Comparison of ENCODE assay signal across 8 mouse cellular contexts in genomic region chr13:45001228-45001910, GRCm38 (mm10). TPM values are rescaled to one million over a fixed set of nuclear protein-coding genes. Genes with fewer than 3 reads are reported as not detected.
DNase-seq lines count a peak whose midpoint lies in the region; ATAC-seq lines count a peak whose summit lies in the region.

No protein-coding gene starts in this region.

- peak overlapping the region; percentile 81 for H3K4me2 ChIP-seq in hindbrain, embryonic 13.5 days
- peak overlapping the region; percentile 56 for H3K4me2 ChIP-seq in limb, embryonic 12.5 days
- H3K4me2 ChIP-seq in midbrain, embryonic 13.5 days (replicated peaks): peak overlapping the region; percentile 84

- DNase-seq in thymus, postnatal 10 days (ENCODE audit: low spot score in 2 of 2): peak; percentile 37 to 44
- no peak for DNase-seq in thymus, postnatal 4 days
- DNase-seq in cerebellum, postnatal 14 days: peak; percentile 60 to 66
- DNase-seq in frontal cortex, postnatal 25 days (ENCODE audit: low spot score in 2 of 2): peak; percentile 12 to 14
- DNase-seq in spleen, postnatal 36 days (ENCODE audit: low spot score in 2 of 2): peak; percentile 62 to 63

- H3K9ac ChIP-seq in hindbrain, embryonic 13.5 days: peak overlapping the region; percentile 89
- peak overlapping the region; percentile 84 for H3K9ac ChIP-seq in limb, embryonic 12.5 days (replicated peaks)
- peak overlapping the region; percentile 86 for H3K9ac ChIP-seq in midbrain, embryonic 13.5 days (replicated peaks)

- ATAC-seq in hindbrain, embryonic 13.5 days (ENCODE audit: low FRiP score): peak; percentile 65
- ATAC-seq in limb, embryonic 12.5 days (ENCODE audit: insufficient number of reproducible peaks, insufficient read depth, low FRiP score, low TSS enrichment, low read depth): peak; percentile 66
- ATAC-seq in midbrain, embryonic 13.5 days: peak; percentile 64

- peak overlapping the region; percentile 86 for H3K4me3 ChIP-seq in hindbrain, embryonic 13.5 days
- H3K4me3 ChIP-seq in limb, embryonic 12.5 days (replicated peaks): peak overlapping the region; percentile 87
- H3K4me3 ChIP-seq in midbrain, embryonic 13.5 days (replicated peaks): peak overlapping the region; percentile 86

- no peaks in the 10 kb centered on the region for H3K27me3 ChIP-seq in hindbrain, embryonic 13.5 days
- no peaks in the 10 kb centered on the region for H3K27me3 ChIP-seq in limb, embryonic 12.5 days
- no peaks in the 10 kb centered on the region for H3K27me3 ChIP-seq in midbrain, embryonic 13.5 days

- H3K4me1 ChIP-seq in hindbrain, embryonic 13.5 days (replicated peaks): peaks cover 24% of the 10 kb centered on the region
- peaks cover 13% of the 10 kb centered on the region for H3K4me1 ChIP-seq in limb, embryonic 12.5 days (replicated peaks)
- H3K4me1 ChIP-seq in midbrain, embryonic 13.5 days (replicated peaks): peaks cover 27% of the 10 kb centered on the region

- H3K9me3 ChIP-seq in hindbrain, embryonic 13.5 days: no peaks in the 10 kb centered on the region
- no peaks in the 10 kb centered on the region for H3K9me3 ChIP-seq in limb, embryonic 12.5 days
- no peaks in the 10 kb centered on the region for H3K9me3 ChIP-seq in midbrain, embryonic 13.5 days

- peaks cover 5% of the 10 kb centered on the region for H3K36me3 ChIP-seq in hindbrain, embryonic 13.5 days
- H3K36me3 ChIP-seq in limb, embryonic 12.5 days: peaks cover 9% of the 10 kb centered on the region
- H3K36me3 ChIP-seq in midbrain, embryonic 13.5 days: no peaks in the 10 kb centered on the region

- under 1% methylated on average over 45 of the region's 52 CpGs for WGBS in hindbrain, embryonic 13.5 days
- under 1% methylated on average over 51 of the region's 52 CpGs for WGBS in limb, embryonic 12.5 days
- WGBS in midbrain, embryonic 13.5 days: under 1% methylated on average over 52 of the region's 52 CpGs

- H3K27ac ChIP-seq in hindbrain, embryonic 13.5 days: peak overlapping the region; percentile 79
- peak overlapping the region; percentile 35; the same call in 1 of the 2 replicates for H3K27ac ChIP-seq in limb, embryonic 12.5 days
- H3K27ac ChIP-seq in midbrain, embryonic 13.5 days: peak overlapping the region; percentile 57; the same call in 1 of the 2 replicates

RNA-seq across cellular contexts. Expression of gene Dtnbp1, which starts 0.6 kb away (rescaled TPM):
- 111 and 123 TPM in 2 replicates for polyA plus RNA-seq in hindbrain, embryonic 13.5 days (2015; fragmentation: Nextera tagmentation; extraction: Ambion mirVana)
- polyA plus RNA-seq in limb, embryonic 12.5 days (2016; fragmentation: Nextera tagmentation; extraction: Ambion mirVana): 76.2 and 83.6 TPM in 2 replicates
- polyA plus RNA-seq in midbrain, embryonic 13.5 days (2015; fragmentation: Nextera tagmentation; extraction: Ambion mirVana): 106 and 109 TPM in 2 replicates
